8 mouse cellular contexts compared by ENCODE assay signal in the genomic region with DNA sequence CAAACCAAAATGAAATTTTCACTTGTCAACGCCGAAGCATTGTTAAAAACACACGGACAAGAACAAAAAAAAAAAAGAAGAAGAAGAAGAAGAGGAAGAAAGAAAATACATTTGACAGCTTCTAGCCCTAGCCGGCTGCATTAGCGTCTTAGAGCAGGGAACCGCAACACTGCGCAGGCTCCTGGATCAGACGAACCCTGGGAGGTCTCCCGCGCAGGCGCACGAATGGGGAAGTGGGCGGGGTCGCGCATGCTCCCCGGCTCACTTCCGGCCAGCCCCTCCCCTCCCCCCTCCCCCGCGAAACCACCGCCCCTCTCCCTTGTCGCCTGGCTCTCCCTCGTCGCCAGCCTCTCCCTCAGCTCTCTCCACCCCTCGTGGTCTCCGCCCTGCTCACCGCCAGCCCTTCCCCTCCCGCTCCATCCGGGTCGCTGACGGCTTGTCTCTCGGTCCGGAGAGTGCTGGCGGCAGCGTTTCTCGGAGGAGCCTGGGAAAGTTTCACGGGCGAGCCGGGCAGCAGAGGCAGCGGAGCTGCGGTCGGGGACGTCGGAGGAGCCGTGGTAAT. TPM values are rescaled to one million over a fixed set of nuclear protein-coding genes. Genes with fewer than 3 reads are reported as not detected.
A peak's percentile ranks its signal among the peaks of the same experiment; 100 is the strongest.
DNase-seq lines count a peak whose midpoint lies in the region; ATAC-seq and TF ChIP-seq lines count a peak whose summit lies in the region.

TSS of gene Herc4 (plus strand) at position 318 of the 562 bp plus-strand sequence.

- peak within 1 kb of the TSS; percentile 95 for H3K4me3 ChIP-seq in embryonic facial prominence, embryonic 13.5 days
- peak within 1 kb of the TSS; percentile 89 for H3K4me3 ChIP-seq in kidney, adult 2 months (ENCODE audit: insufficient read depth, low read depth, low read length)
- H3K4me3 ChIP-seq in limb, embryonic 12.5 days (replicated peaks) = peak within 1 kb of the TSS; percentile 92
- peak within 1 kb of the TSS; percentile 85 for H3K4me3 ChIP-seq in midbrain, embryonic 15.5 days
- peak within 1 kb of the TSS; percentile 95 for H3K4me3 ChIP-seq in spleen, adult 2 months (ENCODE audit: extremely low read depth, insufficient read depth, insufficient read length)

- TF ChIP-seq CTCF in kidney, adult 2 months (conservative IDR thresholded peaks at IDR 0.05; ENCODE audit: insufficient read depth, insufficient read length, low read depth, low read length) = no peak
- no peak for TF ChIP-seq CTCF in spleen, adult 2 months (IDR thresholded peaks at IDR 0.05; ENCODE audit: extremely low read depth, insufficient read depth, insufficient read length, insufficient replicate concordance)

- peak; percentile 77 for TF ChIP-seq POLR2A in kidney, adult 2 months (IDR thresholded peaks at IDR 0.05; ENCODE audit: low read depth, low read length)
- peak; percentile 78 for TF ChIP-seq POLR2A in spleen, adult 2 months (IDR thresholded peaks at IDR 0.05; ENCODE audit: low read depth, low read length)

- peaks cover 11% of the 10 kb centered on the region for H3K4me1 ChIP-seq in embryonic facial prominence, embryonic 13.5 days
- peaks cover 8% of the 10 kb centered on the region; the same call in 1 of the 2 replicates for H3K4me1 ChIP-seq in kidney, adult 2 months (ENCODE audit: control insufficient read depth, insufficient read depth, low read length)
- H3K4me1 ChIP-seq in limb, embryonic 12.5 days (replicated peaks) = peaks cover 8% of the 10 kb centered on the region
- H3K4me1 ChIP-seq in midbrain, embryonic 15.5 days = peaks cover 25% of the 10 kb centered on the region
- peaks cover 23% of the 10 kb centered on the region for H3K4me1 ChIP-seq in spleen, adult 2 months (ENCODE audit: control insufficient read depth, insufficient read depth, insufficient read length)

- H3K9ac ChIP-seq in embryonic facial prominence, embryonic 13.5 days = peak within 1 kb of the TSS; percentile 96
- H3K9ac ChIP-seq in limb, embryonic 12.5 days (replicated peaks) = peak within 1 kb of the TSS; percentile 94
- H3K9ac ChIP-seq in midbrain, embryonic 15.5 days = peak within 1 kb of the TSS; percentile 88

- ATAC-seq in embryonic facial prominence, embryonic 13.5 days (ENCODE audit: insufficient number of reproducible peaks, insufficient read depth, low FRiP score, low TSS enrichment, low read depth) = peak; percentile 99
- ATAC-seq in limb, embryonic 12.5 days (ENCODE audit: insufficient number of reproducible peaks, insufficient read depth, low FRiP score, low TSS enrichment, low read depth) = peak; percentile 100
- peak; percentile 98 for ATAC-seq in midbrain, embryonic 15.5 days (replicated peaks)

- peak within 1 kb of the TSS; percentile 97 for H3K27ac ChIP-seq in embryonic facial prominence, embryonic 13.5 days
- H3K27ac ChIP-seq in kidney, adult 2 months (ENCODE audit: insufficient read depth, low read depth, low read length) = peak within 1 kb of the TSS; percentile 96
- peak within 1 kb of the TSS; percentile 99 for H3K27ac ChIP-seq in limb, embryonic 12.5 days
- peak within 1 kb of the TSS; percentile 95 for H3K27ac ChIP-seq in midbrain, embryonic 15.5 days
- peak within 1 kb of the TSS; percentile 99 for H3K27ac ChIP-seq in spleen, adult 2 months (ENCODE audit: insufficient read depth, low read length)

- peak within 1 kb of the TSS; percentile 63 for H3K4me2 ChIP-seq in embryonic facial prominence, embryonic 13.5 days
- peak within 1 kb of the TSS; percentile 65 for H3K4me2 ChIP-seq in limb, embryonic 12.5 days
- peak within 1 kb of the TSS; percentile 86 for H3K4me2 ChIP-seq in midbrain, embryonic 15.5 days

- peak; percentile 94 for DNase-seq in 3134 (ENCODE audit: extremely low read depth, insufficient read length, low spot score)
- peak; percentile 95 to 97 for DNase-seq in adrenal gland, postnatal 36 days
- DNase-seq in heart, adult 18-20 months = peak; percentile 94 to 97
- DNase-seq in kidney, adult 2 months = peak; percentile 96
- DNase-seq in spleen, adult 2 months (ENCODE audit: low read depth in 1 of 2, low spot score in 2 of 2) = peak; percentile 88 to 96

- WGBS in embryonic facial prominence, embryonic 13.5 days = under 1% methylated on average over 42 of the region's 44 CpGs
- under 1% methylated on average over 41 of the region's 44 CpGs for WGBS in kidney, adult 2 months
- under 1% methylated on average over 44 of the region's 44 CpGs for WGBS in limb, embryonic 12.5 days
- WGBS in midbrain, embryonic 15.5 days = under 1% methylated on average over 42 of the region's 44 CpGs
- under 1% methylated on average over 32 of the region's 44 CpGs for WGBS in spleen, adult 2 months

- no peaks in the 10 kb centered on the region for H3K27me3 ChIP-seq in embryonic facial prominence, embryonic 13.5 days
- H3K27me3 ChIP-seq in kidney, adult 2 months (replicated peaks; ENCODE audit: control insufficient read depth, insufficient read depth, low read length) = no peaks in the 10 kb centered on the region
- H3K27me3 ChIP-seq in limb, embryonic 12.5 days = no peaks in the 10 kb centered on the region
- no peaks in the 10 kb centered on the region for H3K27me3 ChIP-seq in midbrain, embryonic 15.5 days (replicated peaks)
- no peaks in the 10 kb centered on the region for H3K27me3 ChIP-seq in spleen, adult 2 months (ENCODE audit: control insufficient read depth, insufficient read depth, low read length)

- no peaks in the 10 kb centered on the region for H3K36me3 ChIP-seq in embryonic facial prominence, embryonic 13.5 days
- H3K36me3 ChIP-seq in kidney, adult 2 months (ENCODE audit: control insufficient read depth, insufficient read depth, low read length) = no peaks in the 10 kb centered on the region; the same call in 1 of the 2 replicates
- no peaks in the 10 kb centered on the region for H3K36me3 ChIP-seq in limb, embryonic 12.5 days
- no peaks in the 10 kb centered on the region for H3K36me3 ChIP-seq in midbrain, embryonic 15.5 days (replicated peaks)
- H3K36me3 ChIP-seq in spleen, adult 2 months (ENCODE audit: control insufficient read depth, insufficient read depth, low read length) = peaks cover 3% of the 10 kb centered on the region; the same call in 1 of the 2 replicates

- no peaks in the 10 kb centered on the region for H3K9me3 ChIP-seq in embryonic facial prominence, embryonic 13.5 days
- no peaks in the 10 kb centered on the region for H3K9me3 ChIP-seq in limb, embryonic 12.5 days
- H3K9me3 ChIP-seq in midbrain, embryonic 15.5 days = no peaks in the 10 kb centered on the region

RNA-seq across cellular contexts. Expression of gene Herc4, which starts in this region (rescaled TPM):
- total RNA-seq in adrenal gland, postnatal 36 days (2021) = 100 to 1,000 TPM; 148 to 204 TPM
- polyA plus RNA-seq in embryonic facial prominence, embryonic 13.5 days (2015; fragmentation: Nextera tagmentation; extraction: Ambion mirVana) = 39.7 and 40.8 TPM in 2 replicates
- 10 to 100 TPM; 33.5 to 36.3 TPM for total RNA-seq in heart, adult 18-20 months (2021)
- 16.2 and 17.7 TPM in 2 replicates for polyA plus RNA-seq in kidney, adult 2 months (2012; rRNA removed)
- 42.9 and 47.0 TPM in 2 replicates for polyA plus RNA-seq in limb, embryonic 12.5 days (2016; fragmentation: Nextera tagmentation; extraction: Ambion mirVana)
- polyA plus RNA-seq in midbrain, embryonic 15.5 days (2015; fragmentation: Nextera tagmentation; extraction: Ambion mirVana) = 29.5 and 31.1 TPM in 2 replicates
- 18.9 and 19.2 TPM in 2 replicates for polyA plus RNA-seq in spleen, adult 2 months (2012; rRNA removed)

Comparison
In these comparisons a context has a peak if more than half of its experiments do, and no peak if none do; other contexts are left out.
1. Peak in every context shown above with its lines: DNase-seq, ATAC-seq, H3K4me3 ChIP-seq and H3K27ac ChIP-seq.
2. RNA of gene Herc4 (total RNA-seq): 148 to 204 TPM in adrenal gland, postnatal 36 days; 33.5 to 36.3 TPM in heart, adult 18-20 months; every median in the first group is over 4 times any median in the second.